Mouse (Mus musculus) hindbrain, embryonic 15.5 days (tissue): ENCODE results near the gene Atp5b. TPM values are rescaled to one million over a fixed set of nuclear protein-coding genes. Genes with fewer than 3 reads are reported as not detected.
"Not testable (repeated sequence)": the region's sequence is repeated elsewhere in the genome, so short reads cannot be mapped to it uniquely, and the experiment has no call there.

ENCODE experiments used
- ATAC-seq: fragments of 200-750 bp; cut with Nextera tagmentation; 2 replicates; pipeline ENCODE4 v1.8.0; 2017; ENCODE audit warnings: low read depth, moderate number of reproducible peaks, moderate TSS enrichment; ENCODE audit not compliant: low FRiP score
- H3K27ac ChIP-seq: fragments of 300-500 bp; sonication (generic); replicated peaks from 2 replicates; pipeline ENCODE4 v1.5.1; 2015; ENCODE audit warnings: mild to moderate bottlenecking, inconsistent platforms
- H3K27me3 ChIP-seq: fragments of 300-500 bp; sonication (generic); 2 replicates; pipeline ENCODE4 v1.6.1; 2015; ENCODE audit warnings: control low read depth, inconsistent platforms
- H3K36me3 ChIP-seq: fragments of 300-500 bp; sonication (generic); 2 replicates; pipeline ENCODE4 v1.6.1; 2015; ENCODE audit warnings: control low read depth, inconsistent platforms
- H3K4me1 ChIP-seq: fragments of 300-500 bp; sonication (generic); replicated peaks from 2 replicates; pipeline ENCODE4 v1.6.1; 2015; ENCODE audit warnings: control low read depth, inconsistent platforms
- H3K4me2 ChIP-seq: fragments of 300-500 bp; sonication (generic); 2 replicates; pipeline ENCODE4 v1.6.1; 2015; ENCODE audit warnings: moderate library complexity, mild to moderate bottlenecking, inconsistent platforms
- H3K4me3 ChIP-seq: fragments of 300-500 bp; sonication (generic); 2 replicates; pipeline ENCODE4 v1.5.1; 2015; ENCODE audit warnings: mild to moderate bottlenecking, inconsistent platforms
- H3K9ac ChIP-seq: fragments of 300-500 bp; sonication (generic); 2 replicates; pipeline ENCODE4 v1.6.1; 2015; ENCODE audit warnings: inconsistent platforms
- H3K9me3 ChIP-seq: fragments of 300-500 bp; sonication (generic); 2 replicates; pipeline ENCODE4 v1.6.1; 2016; ENCODE audit warnings: control low read depth, inconsistent platforms
- WGBS: fragments of 180-500 bp; shearing (Covaris S2); methylation state at CpG from one replicate; pipeline ENCODE4 v1.1.7; 2015; 5-methylcytosine and 5-hydroxymethylcytosine counted together
- polyA plus RNA-seq: library from polyadenylated mRNA; unstranded; fragments of >200 nt; fragmentation: Nextera tagmentation; extraction: Ambion mirVana; gene quantifications from 2 replicates; pipeline ENCODE4 v1.2.1, GENCODE M21; 2015

Gene Atp5b
- polyA plus RNA-seq, 1 experiment from 2014 or later, result 2,267 TPM

GRCm38 (mm10) chr10:128051589-128051988 lies 31.5 kb upstream of the Atp5b start:
- no peaks in the 10 kb centered on the region for H3K4me1 ChIP-seq
- ATAC-seq, result no peak
- no peak overlapping the region for H3K27ac ChIP-seq
- H3K4me2 ChIP-seq, result no peak overlapping the region
- H3K36me3 ChIP-seq, result peaks cover 42% of the 10 kb centered on the region
- no peak overlapping the region for H3K4me3 ChIP-seq
- H3K9me3 ChIP-seq, result no peaks in the 10 kb centered on the region
- 96% methylated on average over 5 of the region's 5 CpGs for WGBS
- no peak overlapping the region for H3K9ac ChIP-seq
- H3K27me3 ChIP-seq, result no peaks in the 10 kb centered on the region

GRCm38 (mm10) chr10:128052136-128052535 lies 30.9 kb upstream of the Atp5b start:
- H3K4me3 ChIP-seq, H3K9ac ChIP-seq, H3K4me1 ChIP-seq, H3K9me3 ChIP-seq, H3K27me3 ChIP-seq, H3K4me2 ChIP-seq, H3K27ac ChIP-seq, ATAC-seq: not testable (repeated sequence)
- WGBS, result 95% methylated on average over 1 of the region's 2 CpGs
- peaks cover 37% of the 10 kb centered on the region for H3K36me3 ChIP-seq

GRCm38 (mm10) chr10:128053001-128053400 lies 30.1 kb upstream of the Atp5b start:
- H3K27ac ChIP-seq, result no peak overlapping the region

DNA sequence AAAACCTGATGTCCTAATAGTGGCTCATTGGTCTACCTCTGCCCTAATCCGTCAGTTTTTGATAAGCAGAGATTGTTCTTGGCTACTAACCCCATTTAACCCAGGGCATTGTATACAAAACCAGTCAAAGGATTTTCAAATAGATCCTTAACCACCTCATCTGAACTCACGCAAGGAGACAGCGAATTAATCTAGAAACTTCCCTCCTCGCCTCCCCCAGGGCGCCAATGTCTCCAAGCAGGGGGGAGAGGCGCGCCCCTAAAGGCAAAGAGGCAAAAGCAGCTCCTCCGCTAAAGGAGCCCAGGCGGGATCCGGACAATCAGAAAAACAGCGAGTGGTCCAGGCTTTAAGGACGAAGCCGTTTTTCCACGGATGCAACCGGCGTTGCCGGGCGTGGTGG lies 24.9 kb upstream of the Atp5b start:
- Histone ChIP-seq H3K4me3 (peak overlapping the region; percentile 83), H3K36me3 (no peaks in the 10 kb centered on the region), H3K4me2 (peak overlapping the region; percentile 71), H3K4me1 (peaks cover 31% of the 10 kb centered on the region), H3K9me3 (no peaks in the 10 kb centered on the region), H3K27me3 (no peaks in the 10 kb centered on the region), H3K27ac (peak overlapping the region; percentile 96), H3K9ac (peak overlapping the region; percentile 66)
- ATAC-seq, result no peak
- WGBS, result under 1% methylated on average over 18 of the region's 18 CpGs

More at GRCm38 (mm10) chr10:128053001-128053400, 30.1 kb upstream of the Atp5b start:
- WGBS, result 94% methylated on average over 8 of the region's 8 CpGs
- Histone ChIP-seq H3K4me1 (peaks cover 7% of the 10 kb centered on the region), H3K27me3 (no peaks in the 10 kb centered on the region), H3K9ac (no peak overlapping the region), H3K4me2 (no peak overlapping the region), H3K4me3 (no peak overlapping the region), H3K9me3 (no peaks in the 10 kb centered on the region), H3K36me3 (peaks cover 29% of the 10 kb centered on the region)
- no peak for ATAC-seq

GRCm38 (mm10) chr10:128058601-128059151 lies 24.4 kb upstream of the Atp5b start, which contains the start of gene Ptges3:
Gene Ptges3 (plus strand): TSS chr10:128058954.
- WGBS, result under 1% methylated on average over 60 of the region's 72 CpGs
- peak; percentile 96 for ATAC-seq
- H3K4me1 ChIP-seq, result peaks cover 31% of the 10 kb centered on the region
- peak within 1 kb of the TSS; percentile 96 for H3K27ac ChIP-seq
- H3K4me3 ChIP-seq, result peak within 1 kb of the TSS; percentile 83
- H3K9me3 ChIP-seq, result no peaks in the 10 kb centered on the region
- H3K9ac ChIP-seq, result peak within 1 kb of the TSS; percentile 78
- H3K36me3 ChIP-seq, result no peaks in the 10 kb centered on the region
- no peaks in the 10 kb centered on the region for H3K27me3 ChIP-seq
- H3K4me2 ChIP-seq, result peak within 1 kb of the TSS; percentile 71

DNA sequence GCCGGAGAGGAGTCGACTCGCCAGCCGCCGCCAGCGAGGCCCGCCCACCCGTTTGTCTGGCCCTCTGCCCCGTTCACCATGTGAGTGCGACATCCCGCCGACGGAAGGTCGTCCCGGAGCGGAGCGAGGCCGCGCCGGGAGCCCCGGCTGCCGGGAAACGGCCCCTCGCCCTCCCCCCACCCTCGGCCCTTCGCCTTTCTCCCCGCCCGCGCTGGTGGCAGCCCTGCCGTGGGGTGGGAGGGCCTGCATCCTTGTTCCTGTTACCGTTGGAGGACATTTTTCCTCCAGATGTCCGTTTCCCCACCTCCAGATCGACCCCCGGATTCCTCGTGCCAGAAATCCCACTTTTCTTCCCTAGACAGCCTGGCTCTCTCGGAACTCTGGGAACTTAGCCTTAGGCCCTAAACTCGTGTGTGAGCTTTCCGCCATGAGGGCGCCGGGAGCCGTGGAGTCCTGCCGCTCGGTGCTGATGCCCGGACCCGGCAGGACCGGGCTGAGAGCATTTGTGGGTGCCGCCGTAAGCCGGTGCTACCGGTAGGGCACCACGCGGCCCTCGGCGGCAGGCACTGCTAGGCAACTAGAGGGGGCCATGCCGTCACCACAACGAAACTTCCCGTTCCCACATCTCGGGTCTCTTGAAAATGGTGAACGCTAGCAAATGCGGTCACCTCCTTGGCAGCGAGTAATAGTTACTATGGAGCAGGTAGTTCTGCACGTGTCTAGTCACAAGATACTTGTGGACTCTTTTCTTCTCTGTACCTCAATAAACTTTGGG lies 23.7 kb upstream of the Atp5b start:
- Histone ChIP-seq H3K9ac (peak overlapping the region; percentile 78), H3K4me2 (peak overlapping the region; percentile 71), H3K4me1 (peaks cover 31% of the 10 kb centered on the region), H3K9me3 (no peaks in the 10 kb centered on the region), H3K27me3 (no peaks in the 10 kb centered on the region), H3K4me3 (peak overlapping the region; percentile 83), H3K36me3 (no peaks in the 10 kb centered on the region), H3K27ac (peak overlapping the region; percentile 96)
- ATAC-seq, result peak; percentile 14; the same call in 1 of the 2 replicates
- WGBS, result under 1% methylated on average over 61 of the region's 62 CpGs

GRCm38 (mm10) chr10:128061109-128061508 lies 22.0 kb upstream of the Atp5b start:
- no peak for ATAC-seq
- 86% methylated on average over 5 of the region's 5 CpGs for WGBS
- peak overlapping the region; percentile 71 for H3K4me2 ChIP-seq
- no peaks in the 10 kb centered on the region for H3K27me3 ChIP-seq
- no peaks in the 10 kb centered on the region for H3K9me3 ChIP-seq
- no peak overlapping the region for H3K9ac ChIP-seq
- peaks cover 31% of the 10 kb centered on the region for H3K4me1 ChIP-seq
- H3K4me3 ChIP-seq, result peak overlapping the region; percentile 83
- no peaks in the 10 kb centered on the region for H3K36me3 ChIP-seq
- no peak overlapping the region for H3K27ac ChIP-seq

DNA sequence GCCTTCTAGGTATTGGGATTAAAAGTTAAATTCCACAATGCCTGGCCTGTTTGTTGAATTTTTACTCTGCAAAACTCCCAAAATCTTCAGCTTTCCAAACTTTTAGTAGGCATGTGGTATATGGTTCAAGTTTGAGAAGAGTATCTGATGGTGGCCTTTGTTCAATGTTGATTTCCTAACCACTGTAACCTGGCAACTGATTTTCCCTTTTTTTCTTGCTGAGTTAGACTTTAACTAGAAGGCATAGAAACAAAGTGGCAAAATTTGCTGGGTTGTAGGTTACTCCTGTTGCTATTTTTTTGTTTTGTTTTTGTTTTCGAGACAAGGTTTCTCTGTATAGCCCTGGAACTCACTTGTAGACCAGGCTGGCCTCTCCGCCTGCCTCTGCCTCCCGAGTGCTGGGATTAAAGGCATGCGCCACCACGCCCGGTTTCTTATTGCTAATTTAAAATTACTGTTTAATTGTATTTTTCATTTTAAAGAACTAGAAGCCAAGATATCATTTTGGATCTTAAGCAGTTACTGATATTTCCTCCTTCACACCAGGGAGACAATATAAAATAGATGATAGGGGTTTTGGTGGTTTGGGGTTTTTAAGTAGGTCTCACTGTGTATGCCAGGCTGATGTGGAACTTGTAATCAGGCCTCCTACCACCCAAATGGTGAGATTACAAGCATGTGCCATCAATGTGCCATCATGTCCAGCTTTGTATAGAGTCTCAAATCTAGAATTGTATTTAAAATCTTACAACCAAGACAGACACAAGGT lies 20.7 kb upstream of the Atp5b start:
- Histone ChIP-seq H3K27me3 (no peaks in the 10 kb centered on the region), H3K4me1 (peaks cover 31% of the 10 kb centered on the region), H3K27ac (no peak overlapping the region), H3K4me3 (no peak overlapping the region), H3K4me2 (no peak overlapping the region), H3K36me3 (no peaks in the 10 kb centered on the region), H3K9me3 (no peaks in the 10 kb centered on the region), H3K9ac (no peak overlapping the region)
- no peak for ATAC-seq
- WGBS, result 96% methylated on average over 6 of the region's 6 CpGs

- Histone ChIP-seq H3K4me3 (no peak overlapping the region), H3K27ac (no peak overlapping the region), H3K4me1 (peaks cover 10% of the 10 kb centered on the region), H3K9ac (no peak overlapping the region), H3K9me3 (no peaks in the 10 kb centered on the region), H3K36me3 (peaks cover 19% of the 10 kb centered on the region), H3K27me3 (no peaks in the 10 kb centered on the region), H3K4me2 (no peak overlapping the region)
- WGBS, result 80% methylated on average over 5 of the region's 5 CpGs
- no peak for ATAC-seq
Measured at GRCm38 (mm10) chr10:128066072-128066471, 17.0 kb upstream of the Atp5b start.

GRCm38 (mm10) chr10:128069201-128069600 lies 13.9 kb upstream of the Atp5b start:
- ATAC-seq, result no peak
- Histone ChIP-seq H3K4me3 (no peak overlapping the region), H3K4me2 (no peak overlapping the region), H3K36me3 (peaks cover 47% of the 10 kb centered on the region), H3K27ac (no peak overlapping the region), H3K9me3 (no peaks in the 10 kb centered on the region), H3K9ac (no peak overlapping the region), H3K4me1 (no peaks in the 10 kb centered on the region), H3K27me3 (no peaks in the 10 kb centered on the region)
- 92% methylated on average over 4 of the region's 4 CpGs for WGBS

- H3K27me3 ChIP-seq, H3K9ac ChIP-seq, H3K4me3 ChIP-seq, ATAC-seq, H3K27ac ChIP-seq, H3K9me3 ChIP-seq, H3K4me1 ChIP-seq, H3K4me2 ChIP-seq: not testable (repeated sequence)
- peaks cover 55% of the 10 kb centered on the region for H3K36me3 ChIP-seq
- WGBS, result 98% methylated on average over 2 of the region's 2 CpGs
Measured at GRCm38 (mm10) chr10:128070432-128070831, 12.6 kb upstream of the Atp5b start.

DNA sequence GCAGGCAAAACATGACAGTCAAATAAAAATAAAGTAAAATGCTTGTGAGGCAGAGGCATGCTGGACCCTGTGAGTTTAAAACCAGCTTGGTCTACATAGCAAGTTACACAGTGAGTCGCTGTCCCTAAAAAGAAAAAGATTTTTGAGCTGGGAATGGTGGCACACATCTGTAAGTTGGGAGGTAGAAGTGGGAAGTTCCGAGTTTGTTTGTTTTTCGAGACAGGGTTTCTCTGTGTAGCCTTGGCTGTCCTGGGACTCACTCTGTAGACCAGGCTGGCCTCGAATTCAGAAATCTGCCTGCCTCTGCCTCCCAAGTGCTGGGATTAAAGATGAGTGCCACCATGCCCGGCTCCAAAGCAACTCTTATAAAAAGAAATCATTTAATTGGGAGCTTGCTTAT lies 4.8 kb upstream of the Atp5b start:
- not testable (repeated sequence) for H3K9me3 ChIP-seq, ATAC-seq, H3K4me1 ChIP-seq, H3K4me2 ChIP-seq, H3K27ac ChIP-seq, H3K27me3 ChIP-seq, H3K4me3 ChIP-seq, H3K9ac ChIP-seq
- 78% methylated on average over 5 of the region's 5 CpGs for WGBS
- H3K36me3 ChIP-seq, result peaks cover 31% of the 10 kb centered on the region
